Mouse (Mus musculus): Measurements from ENCODE around the gene Gm853.
A peak's percentile ranks its signal among the peaks of the same experiment; 100 is the strongest.
"Not testable (repeated sequence)": the region's sequence is repeated elsewhere in the genome, so short reads cannot be mapped to it uniquely, and the experiment has no call there.

Gm853 gene

GRCm38 (mm10) chr4:130222179-130222578, at the start of gene Gm853:
Gene Gm853, minus strand, starts transcription at chr4:130222401.
- DNase-seq (ENCODE audit: low spot score in 2 of 2): no peak

GRCm38 (mm10) chr4:130270611-130271347, 48.6 kb upstream of the Gm853 start:
- no peak for DNase-seq (ENCODE audit: low spot score in 2 of 2)

GRCm38 (mm10) chr4:130270089-130270488, 47.9 kb upstream of the Gm853 start:
- DNase-seq (ENCODE audit: low spot score in 2 of 2): peak in 1 of 2 experiments; percentile 61

- DNase-seq (ENCODE audit: low spot score in 2 of 2): no peak
Measured at GRCm38 (mm10) chr4:130268736-130269135, 46.5 kb upstream of the Gm853 start.

GRCm38 (mm10) chr4:130267069-130267468, 44.9 kb upstream of the Gm853 start:
- no peak for DNase-seq (ENCODE audit: low spot score in 2 of 2)

GRCm38 (mm10) chr4:130266601-130267000, 44.4 kb upstream of the Gm853 start:
- no peak for DNase-seq (ENCODE audit: low spot score in 2 of 2)

GRCm38 (mm10) chr4:130264698-130265349, 42.6 kb upstream of the Gm853 start:
- DNase-seq (ENCODE audit: low spot score in 2 of 2): peak; percentile 43 to 80

GRCm38 (mm10) chr4:130264131-130264530, 41.9 kb upstream of the Gm853 start:
- no peak for DNase-seq (ENCODE audit: low spot score in 2 of 2)

GRCm38 (mm10) chr4:130260406-130260805, 38.2 kb upstream of the Gm853 start:
- DNase-seq (ENCODE audit: low spot score in 2 of 2): no peak

- DNase-seq (ENCODE audit: low spot score in 2 of 2): no peak
Measured at GRCm38 (mm10) chr4:130252441-130253157, 30.4 kb upstream of the Gm853 start.

- no peak for DNase-seq (ENCODE audit: low spot score in 2 of 2)
Measured at GRCm38 (mm10) chr4:130251763-130252162, 29.6 kb upstream of the Gm853 start.

- no peak for DNase-seq (ENCODE audit: low spot score in 2 of 2)
Measured at GRCm38 (mm10) chr4:130251172-130251705, 29.0 kb upstream of the Gm853 start.

GRCm38 (mm10) chr4:130248636-130249035, 26.4 kb upstream of the Gm853 start:
- DNase-seq (ENCODE audit: low spot score in 2 of 2): no peak

- DNase-seq (ENCODE audit: low spot score in 2 of 2): peak; percentile 41 to 68
Measured at GRCm38 (mm10) chr4:130246132-130246531, 23.9 kb upstream of the Gm853 start.

GRCm38 (mm10) chr4:130244749-130245148, 22.5 kb upstream of the Gm853 start:
- no peak for DNase-seq (ENCODE audit: low spot score in 2 of 2)

GRCm38 (mm10) chr4:130243621-130244020, 21.4 kb upstream of the Gm853 start:
- DNase-seq (ENCODE audit: low spot score in 2 of 2): not testable (repeated sequence)

GRCm38 (mm10) chr4:130242956-130243355, 20.8 kb upstream of the Gm853 start:
- DNase-seq (ENCODE audit: low spot score in 2 of 2): no peak

GRCm38 (mm10) chr4:130240695-130241094, 18.5 kb upstream of the Gm853 start:
- no peak for DNase-seq (ENCODE audit: low spot score in 2 of 2)

- no peak for DNase-seq (ENCODE audit: low spot score in 2 of 2)
Measured at GRCm38 (mm10) chr4:130237607-130238006, 15.4 kb upstream of the Gm853 start.

GRCm38 (mm10) chr4:130236361-130236760, 14.2 kb upstream of the Gm853 start:
- no peak for DNase-seq (ENCODE audit: low spot score in 2 of 2)

GRCm38 (mm10) chr4:130224071-130224470, 1.9 kb upstream of the Gm853 start:
- DNase-seq (ENCODE audit: low spot score in 2 of 2): no peak

GRCm38 (mm10) chr4:130220176-130220575, 2.0 kb downstream of the Gm853 start:
- no peak for DNase-seq (ENCODE audit: low spot score in 2 of 2)
